In the genomic region with DNA sequence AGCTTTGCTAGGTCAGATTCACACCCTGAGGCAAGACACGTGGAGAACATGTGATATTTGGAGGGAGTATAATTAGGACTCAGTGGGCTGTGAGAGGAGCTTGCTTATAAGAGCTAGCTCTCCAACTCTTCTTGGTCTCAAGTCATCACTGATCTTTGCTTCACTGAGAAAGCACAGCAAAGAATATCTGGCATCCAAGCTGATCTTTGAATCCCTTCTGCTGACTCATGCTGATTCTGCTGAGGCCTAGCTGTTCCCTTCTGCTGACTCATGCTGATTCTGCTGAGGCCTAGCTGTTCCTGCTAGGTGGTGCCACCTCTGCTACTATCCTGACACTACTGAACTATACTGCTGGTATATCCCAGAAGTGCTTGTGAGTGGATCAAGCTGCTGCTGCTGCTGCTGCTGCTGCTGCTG, we compare ENCODE assay signal across 1 mouse cellular context.
TF ChIP-seq lines count a peak whose summit lies in the region.

No protein-coding gene starts in this region.

TF ChIP-seq in MEL, 35 proteins besides CTCF, POLR2A, EP300 and RAD21 (continued from another document):
- TF ChIP-seq SIN3A (IDR thresholded peaks at IDR 0.05; ENCODE audit: low read length) (peak; percentile 87), POLR2AphosphoS5 (IDR thresholded peaks at IDR 0.05; ENCODE audit: borderline replicate concordance, low read depth, low read length) (no peak), TBP (IDR thresholded peaks at IDR 0.05; ENCODE audit: low read depth, low read length) (peak; percentile 87), USF2 (IDR thresholded peaks at IDR 0.05; ENCODE audit: borderline replicate concordance in 1 of 2, insufficient read depth in 1 of 2, low read depth in 1 of 2, low read length in 2 of 2) (no peak), HCFC1 (IDR thresholded peaks at IDR 0.05; ENCODE audit: low read depth, low read length) (peak; percentile 55), ZNF384 (IDR thresholded peaks at IDR 0.05; ENCODE audit: low read depth, low read length) (no peak), BHLHE40 (IDR thresholded peaks at IDR 0.05; ENCODE audit: borderline replicate concordance, low read depth, low read length) (no peak), MAFK (IDR thresholded peaks at IDR 0.05; ENCODE audit: borderline replicate concordance, low read depth, low read length) (peak; percentile 100), RCOR1 (IDR thresholded peaks at IDR 0.05; ENCODE audit: low read depth, low read length) (peak; percentile 52; the same call in 1 of the 2 replicates), JUND (IDR thresholded peaks at IDR 0.05; ENCODE audit: low read depth, low read length) (0 out of 2 replicates have a peak, but pooled peaks have one; percentile 46), TAL1 (IDR thresholded peaks at IDR 0.05; ENCODE audit: low read length) (no peak), CHD2 (IDR thresholded peaks at IDR 0.05; ENCODE audit: low read length) (no peak), NELFE (IDR thresholded peaks at IDR 0.05; ENCODE audit: low read depth, low read length) (peak; percentile 65), ZKSCAN1 (IDR thresholded peaks at IDR 0.05; ENCODE audit: low read depth, low read length) (no peak), USF1 (IDR thresholded peaks at IDR 0.05; ENCODE audit: low read depth, low read length) (0 out of 2 replicates have a peak, but pooled peaks have one; percentile 12), TCF12 (IDR thresholded peaks at IDR 0.05; ENCODE audit: low read depth, low read length) (peak; percentile 69), GABPA (IDR thresholded peaks at IDR 0.05; ENCODE audit: low read depth, low read length) (peak; percentile 100), MXI1 (IDR thresholded peaks at IDR 0.05; ENCODE audit: low read depth, low read length) (no peak; the same call in 1 of the 2 replicates), POLR2AphosphoS2 (IDR thresholded peaks at IDR 0.05; ENCODE audit: low read length) (no peak), KAT2A (conservative IDR thresholded peaks at IDR 0.05; ENCODE audit: low read depth, low read length) (0 out of 2 replicates have a peak, but pooled peaks have one; percentile 50), GATA1 (IDR thresholded peaks at IDR 0.05; ENCODE audit: low read depth, low read length) (peak; percentile 26; the same call in 1 of the 2 replicates), MYC (IDR thresholded peaks at IDR 0.05; ENCODE audit: low read depth, low read length) (peak; percentile 84)
